Mouse (Mus musculus) liver, adult 2 months (tissue): Measurements from ENCODE around the gene Pabpn1l.

Source experiments
- CTCF ChIP-seq: fragments of 200-500 bp; IDR thresholded peaks from 2 replicates; pipeline ENCODE4 v1.5.1; 2011; ENCODE audit warnings: low read depth, low read length, control low read depth
- POLR2A ChIP-seq: fragments of 200-500 bp; IDR thresholded peaks from 2 replicates; pipeline ENCODE4 v1.6.1; 2011; ENCODE audit warnings: low read length, control low read depth; ENCODE audit not compliant: insufficient read depth; ENCODE audit errors: extremely low read depth

GRCm38 (mm10) chr8:122663106-122663505 lies 40.6 kb upstream of the Pabpn1l start:
- TF ChIP-seq POLR2A (no peak), CTCF (no peak)
